Mouse (Mus musculus) embryonic facial prominence, embryonic 11.5 days (tissue): ENCODE results near the gene Mnd1. TPM values are rescaled to one million over a fixed set of nuclear protein-coding genes. Genes with fewer than 3 reads are reported as not detected.

ENCODE experiments used
- ATAC-seq: fragments of 200-750 bp; cut with Nextera tagmentation; replicated peaks from 2 replicates; pipeline ENCODE4 v1.8.0; 2017; ENCODE audit warnings: low read depth; ENCODE audit not compliant: insufficient number of reproducible peaks, low FRiP score, low TSS enrichment
- DNase-seq: peaks from one replicate; pipeline ENCODE4 v3.0.0-alpha.2; 2015; ENCODE audit warnings: low spot score
- H3K27ac ChIP-seq: fragments of 300-500 bp; sonication (generic); replicated peaks from 2 replicates; pipeline ENCODE4 v1.5.1; 2014; ENCODE audit warnings: mild to moderate bottlenecking, low read depth, low read length, control low read depth
- H3K27me3 ChIP-seq: fragments of 300-500 bp; sonication (generic); 2 replicates; pipeline ENCODE4 v1.6.1; 2014; ENCODE audit warnings: mild to moderate bottlenecking, low read length, moderate library complexity, mixed read lengths; ENCODE audit not compliant: control insufficient read depth, insufficient read depth
- H3K36me3 ChIP-seq: fragments of 300-500 bp; sonication (generic); replicated peaks from 2 replicates; pipeline ENCODE4 v1.6.1; 2014; ENCODE audit warnings: low read depth, mild to moderate bottlenecking, low read length, moderate library complexity, mixed read lengths; ENCODE audit not compliant: control insufficient read depth, insufficient read depth
- H3K4me1 ChIP-seq: fragments of 300-500 bp; sonication (generic); 2 replicates; pipeline ENCODE4 v1.6.1; 2014; ENCODE audit warnings: low read length, mixed read lengths; ENCODE audit not compliant: control insufficient read depth, insufficient read depth
- H3K4me2 ChIP-seq: fragments of 300-500 bp; sonication (generic); 2 replicates; pipeline ENCODE4 v1.6.1; 2014; ENCODE audit warnings: low read depth, mild to moderate bottlenecking, control low read depth, low read length, moderate library complexity
- H3K4me3 ChIP-seq: fragments of 300-500 bp; sonication (generic); 2 replicates; pipeline ENCODE4 v1.5.1; 2014; ENCODE audit warnings: low read depth, low read length, control low read depth
- H3K9ac ChIP-seq: fragments of 300-500 bp; sonication (generic); replicated peaks from 2 replicates; pipeline ENCODE4 v1.6.1; 2014; ENCODE audit warnings: mild to moderate bottlenecking, control low read depth, low read length
- H3K9me3 ChIP-seq: fragments of 300-500 bp; sonication (generic); replicated peaks from 2 replicates; pipeline ENCODE4 v1.6.1; 2016; ENCODE audit warnings: mild to moderate bottlenecking, low read length, inconsistent platforms, mixed read lengths; ENCODE audit not compliant: control insufficient read depth
- WGBS: fragments of 180-500 bp; shearing (Covaris S2); extraction: QIAGEN DNeasy Blood & Tissue Kit; methylation state at CpG from one replicate; pipeline ENCODE4 v1.1.7; 2014; 5-methylcytosine and 5-hydroxymethylcytosine counted together
- polyA plus RNA-seq: library from polyadenylated mRNA; unstranded; fragments of >200 nt; fragmentation: Nextera tagmentation; extraction: Ambion mirVana; gene quantifications from 2 replicates; pipeline ENCODE4 v1.2.1, GENCODE M21; 2014

Mnd1 gene
- polyA plus RNA-seq = 16.5 and 18.5 TPM in 2 replicates

- Histone ChIP-seq H3K9me3 (no peaks in the 10 kb centered on the region), H3K4me1 (no peaks in the 10 kb centered on the region), H3K9ac (peak within 1 kb of the TSS; percentile 70), H3K4me3 (peak within 1 kb of the TSS; percentile 48), H3K36me3 (no peaks in the 10 kb centered on the region), H3K4me2 (peak within 1 kb of the TSS; percentile 79), H3K27ac (peak within 1 kb of the TSS; percentile 38; the same call in 1 of the 2 replicates), H3K27me3 (no peaks in the 10 kb centered on the region)
- DNase-seq = peak; percentile 98
- WGBS = 0% methylated on average over 29 of the region's 29 CpGs
- peak; percentile 98 for ATAC-seq
Observed at GRCm38 (mm10) chr3:84155558-84156006, at the start of gene Mnd1. Mnd1 (minus strand) TSS chr3:84155786.

- H3K27me3 ChIP-seq = no peaks in the 10 kb centered on the region
- H3K4me1 ChIP-seq = no peaks in the 10 kb centered on the region
- H3K9me3 ChIP-seq = no peaks in the 10 kb centered on the region
- WGBS = 82% methylated on average over 5 of the region's 5 CpGs
- H3K36me3 ChIP-seq = no peaks in the 10 kb centered on the region
- no peak overlapping the region for H3K27ac ChIP-seq
- H3K4me3 ChIP-seq = no peak overlapping the region
- DNase-seq = no peak
- H3K4me2 ChIP-seq = no peak overlapping the region
- no peak overlapping the region for H3K9ac ChIP-seq
- no peak for ATAC-seq
Observed at GRCm38 (mm10) chr3:84204640-84205039, 49.1 kb upstream of the Mnd1 start.

DNA sequence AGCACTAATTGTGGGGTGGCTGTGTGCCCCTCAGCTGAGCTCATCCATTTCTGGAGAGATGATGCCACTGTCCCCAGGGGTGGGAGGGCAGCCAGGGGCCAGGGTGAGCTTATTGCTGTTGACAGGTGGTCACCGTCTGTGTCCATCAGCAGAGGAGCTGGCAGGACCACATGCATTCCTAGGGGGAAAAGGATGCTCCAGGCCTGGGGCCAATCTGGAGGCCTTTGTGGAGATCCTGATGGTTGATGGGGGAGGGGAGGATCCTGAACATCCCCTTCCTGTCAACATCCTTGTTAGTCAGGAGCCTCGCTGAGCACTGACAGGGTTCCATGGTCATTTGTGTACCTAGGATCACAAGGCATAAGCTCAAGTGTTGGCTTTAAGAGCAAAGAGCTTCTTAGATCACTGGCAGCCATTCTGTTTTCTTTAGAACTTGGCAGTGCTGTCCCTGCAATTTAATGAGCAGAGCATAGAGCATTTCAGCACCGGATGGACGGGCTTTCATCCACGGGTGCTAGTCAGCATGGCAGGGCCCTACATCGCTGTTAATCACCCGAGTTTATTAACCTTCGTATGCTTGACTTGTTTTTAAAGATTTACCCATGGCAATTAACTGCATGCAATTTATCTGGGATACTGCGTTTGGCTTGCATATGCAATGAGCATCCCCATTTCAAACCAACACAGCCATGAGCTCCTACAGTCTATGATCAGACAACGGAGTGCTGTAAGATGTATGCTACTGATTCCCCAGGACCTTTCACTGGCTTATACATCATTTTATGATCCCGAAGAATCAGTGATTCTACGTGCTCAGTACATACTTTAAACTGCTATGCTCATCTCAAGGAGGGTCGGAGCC is 45.2 kb upstream of the Mnd1 start:
- no peak overlapping the region for H3K27ac ChIP-seq
- ATAC-seq (peak; percentile 59; the same call in 1 of the 2 replicates), DNase-seq (no peak)
- H3K36me3 ChIP-seq = no peaks in the 10 kb centered on the region
- H3K9me3 ChIP-seq = no peaks in the 10 kb centered on the region
- H3K9ac ChIP-seq = no peak overlapping the region
- WGBS = 71% methylated on average over 13 of the region's 13 CpGs
- no peaks in the 10 kb centered on the region for H3K4me1 ChIP-seq
- no peak overlapping the region for H3K4me2 ChIP-seq
- no peak overlapping the region for H3K4me3 ChIP-seq
- H3K27me3 ChIP-seq = no peaks in the 10 kb centered on the region

DNA sequence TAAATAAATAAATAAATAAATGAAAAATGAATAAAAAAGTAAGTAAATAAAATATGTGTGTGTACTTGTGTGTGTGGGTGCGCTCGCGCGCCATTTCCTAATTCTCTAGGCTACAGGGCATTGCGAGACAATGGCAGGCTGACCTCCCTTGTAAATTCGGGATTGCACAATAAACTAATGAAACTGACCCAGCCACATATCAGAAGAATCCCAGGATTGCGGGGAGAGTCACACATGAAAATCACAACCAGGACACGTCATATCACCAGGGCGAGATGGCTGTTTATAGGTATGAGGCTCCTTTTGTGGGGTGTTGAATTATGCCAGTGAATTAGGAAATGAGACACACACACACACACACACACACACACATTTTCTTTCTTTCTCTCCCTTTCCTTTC is 43.9 kb upstream of the Mnd1 start:
- DNase-seq = no peak
- 97% methylated on average over 9 of the region's 9 CpGs for WGBS
- Histone ChIP-seq H3K36me3 (no peaks in the 10 kb centered on the region), H3K9ac (no peak overlapping the region), H3K4me3 (no peak overlapping the region), H3K9me3 (no peaks in the 10 kb centered on the region), H3K4me2 (no peak overlapping the region), H3K27me3 (no peaks in the 10 kb centered on the region), H3K27ac (no peak overlapping the region), H3K4me1 (no peaks in the 10 kb centered on the region)
- no peak for ATAC-seq

- Histone ChIP-seq H3K4me3 (no peak overlapping the region), H3K9ac (no peak overlapping the region), H3K27me3 (no peaks in the 10 kb centered on the region), H3K9me3 (no peaks in the 10 kb centered on the region), H3K4me2 (no peak overlapping the region), H3K4me1 (no peaks in the 10 kb centered on the region), H3K36me3 (no peaks in the 10 kb centered on the region), H3K27ac (no peak overlapping the region)
- DNase-seq = no peak
- 96% methylated on average over 3 of the region's 3 CpGs for WGBS
- no peak for ATAC-seq
Observed at GRCm38 (mm10) chr3:84198229-84198628, 42.6 kb upstream of the Mnd1 start.

- Histone ChIP-seq H3K36me3 (no peaks in the 10 kb centered on the region), H3K9ac (no peak overlapping the region), H3K9me3 (no peaks in the 10 kb centered on the region), H3K4me2 (no peak overlapping the region), H3K27me3 (no peaks in the 10 kb centered on the region), H3K27ac (no peak overlapping the region), H3K4me1 (0 out of 2 replicates have a peak, but pooled peaks cover 2% of the 10 kb centered on the region), H3K4me3 (no peak overlapping the region)
- WGBS = 58% methylated on average over 4 of the region's 4 CpGs
- ATAC-seq (no peak), DNase-seq (no peak)
Observed at GRCm38 (mm10) chr3:84193881-84194280, 38.3 kb upstream of the Mnd1 start.

DNA sequence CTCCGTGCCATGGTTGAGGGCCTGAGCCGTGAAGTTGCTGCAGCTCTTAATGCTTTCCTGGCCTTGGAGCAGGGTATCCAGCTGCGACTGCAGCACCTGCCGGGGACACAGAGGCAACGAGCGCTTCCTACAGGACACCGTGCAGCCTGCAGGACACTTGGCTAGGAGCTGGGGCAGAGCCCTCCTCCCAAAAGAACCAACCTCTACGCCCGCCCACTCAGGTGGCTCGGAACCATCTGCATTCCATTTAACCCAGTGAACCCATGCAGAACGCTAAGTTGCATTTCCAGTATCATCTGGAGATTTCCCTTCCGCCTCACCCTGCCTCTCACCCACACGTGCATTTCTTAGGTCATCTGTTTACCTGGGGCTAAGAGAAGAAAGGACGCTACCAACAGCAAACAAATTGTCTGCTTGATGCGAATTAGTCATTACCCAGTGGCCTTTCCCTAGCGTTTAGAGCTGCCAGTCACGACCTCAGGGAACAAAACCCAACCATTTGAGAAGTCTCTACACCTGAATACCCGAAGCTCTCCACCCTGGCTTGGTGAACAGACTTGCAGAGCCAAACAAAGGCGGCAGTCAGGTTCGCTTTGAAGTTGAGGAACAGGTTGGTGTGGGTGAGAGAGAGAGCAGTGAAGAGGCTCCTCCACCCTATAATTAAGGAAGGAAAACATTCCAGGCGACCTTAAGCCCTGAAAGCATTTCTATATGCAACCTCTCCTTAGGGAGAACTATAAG is 35.7 kb upstream of the Mnd1 start:
- H3K27ac ChIP-seq = 0 out of 2 replicates have a peak overlapping the region, but pooled peaks have one; percentile 22
- peak; percentile 49; the same call in 1 of the 2 replicates for ATAC-seq
- WGBS = 39% methylated on average over 21 of the region's 21 CpGs

More for the DNA sequence above, 35.7 kb upstream of the Mnd1 start:
- peak; percentile 53 for DNase-seq
- Histone ChIP-seq H3K27me3 (no peaks in the 10 kb centered on the region), H3K36me3 (no peaks in the 10 kb centered on the region), H3K4me2 (peak overlapping the region; percentile 39), H3K4me3 (no peak overlapping the region), H3K9me3 (no peaks in the 10 kb centered on the region), H3K4me1 (0 out of 2 replicates have a peak, but pooled peaks cover 2% of the 10 kb centered on the region), H3K9ac (no peak overlapping the region; the same call in 1 of the 2 replicates)
